Mouse (Mus musculus) heart, adult 2 months (tissue): ENCODE data around the gene Krt31.

Experiments
- CTCF ChIP-seq: fragments of 200-600 bp; IDR thresholded peaks from 2 replicates; pipeline ENCODE4 v1.8.1; 2022; ENCODE audit warnings: antibody characterized with exemption, mild to moderate bottlenecking, moderate library complexity
- POLR2A ChIP-seq: fragments of 200-500 bp; IDR thresholded peaks from 2 replicates; pipeline ENCODE4 v1.6.1; 2011; ENCODE audit warnings: mild to moderate bottlenecking, low read depth, low read length, control low read depth; ENCODE audit not compliant: insufficient read depth

DNA sequence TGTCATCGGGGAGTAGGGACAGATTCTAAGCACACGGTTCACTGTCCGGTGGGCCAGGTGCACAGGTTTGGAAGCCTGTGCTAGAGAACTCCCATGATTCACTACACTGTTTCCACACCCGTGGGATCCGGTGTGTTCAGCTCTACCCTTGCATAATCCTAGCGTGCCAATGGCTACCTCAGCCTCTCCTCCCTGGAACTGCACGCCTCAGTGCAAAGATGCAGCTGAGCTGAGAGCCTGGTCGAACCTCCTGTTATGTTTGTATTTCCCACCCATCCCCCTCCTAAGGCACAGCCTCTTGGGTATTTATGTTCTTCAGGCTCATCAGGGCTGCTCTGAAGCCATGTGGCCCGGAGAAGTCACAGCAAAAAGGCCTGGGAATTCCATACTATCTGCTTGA lies 47.5 kb upstream of the Krt31 start:
- TF ChIP-seq POLR2A (no peak), CTCF (no peak)
